Mouse (Mus musculus) embryonic fibroblast, embryonic 13.5 days (primary cell): ENCODE results near the gene Robo1. TPM values are rescaled to one million over a fixed set of nuclear protein-coding genes. Genes with fewer than 3 reads are reported as not detected.
"Not testable (repeated sequence)": the region's sequence is repeated elsewhere in the genome, so short reads cannot be mapped to it uniquely, and the experiment has no call there.

ENCODE experiments used
- H3K27ac ChIP-seq: 2 replicates; pipeline ENCODE4 v1.5.1; 2012; ENCODE audit warnings: low read length, control low read depth, inconsistent platforms; ENCODE audit not compliant: insufficient read depth
- H3K4me1 ChIP-seq: 2 replicates; pipeline ENCODE4 v1.6.1; 2011; ENCODE audit warnings: low read length; ENCODE audit not compliant: control insufficient read depth, insufficient read depth
- H3K4me3 ChIP-seq: 2 replicates; pipeline ENCODE4 v1.5.1; 2011; ENCODE audit warnings: mild to moderate bottlenecking, control low read depth, low read length; ENCODE audit not compliant: insufficient read depth
- CTCF ChIP-seq: IDR thresholded peaks from 2 replicates; pipeline ENCODE4 v1.5.1; 2011; ENCODE audit warnings: mild to moderate bottlenecking, control low read depth, low read length, moderate library complexity, borderline replicate concordance; ENCODE audit not compliant: insufficient read depth
- POLR2A ChIP-seq: IDR thresholded peaks from 2 replicates; pipeline ENCODE4 v1.6.1; 2011; ENCODE audit warnings: low read depth, mild to moderate bottlenecking, control low read depth, low read length, moderate library complexity
- polyA plus RNA-seq: library from polyadenylated mRNA; stranded (reverse); fragments of >200 nt; gene quantifications from 2 replicates; pipeline ENCODE4 v1.2.4, GENCODE M21; 2011; ENCODE audit warnings: low read depth; ENCODE audit not compliant: missing spikeins, insufficient read length

The Robo1 gene
- polyA plus RNA-seq, 1 experiment = 29.7 TPM

DNA sequence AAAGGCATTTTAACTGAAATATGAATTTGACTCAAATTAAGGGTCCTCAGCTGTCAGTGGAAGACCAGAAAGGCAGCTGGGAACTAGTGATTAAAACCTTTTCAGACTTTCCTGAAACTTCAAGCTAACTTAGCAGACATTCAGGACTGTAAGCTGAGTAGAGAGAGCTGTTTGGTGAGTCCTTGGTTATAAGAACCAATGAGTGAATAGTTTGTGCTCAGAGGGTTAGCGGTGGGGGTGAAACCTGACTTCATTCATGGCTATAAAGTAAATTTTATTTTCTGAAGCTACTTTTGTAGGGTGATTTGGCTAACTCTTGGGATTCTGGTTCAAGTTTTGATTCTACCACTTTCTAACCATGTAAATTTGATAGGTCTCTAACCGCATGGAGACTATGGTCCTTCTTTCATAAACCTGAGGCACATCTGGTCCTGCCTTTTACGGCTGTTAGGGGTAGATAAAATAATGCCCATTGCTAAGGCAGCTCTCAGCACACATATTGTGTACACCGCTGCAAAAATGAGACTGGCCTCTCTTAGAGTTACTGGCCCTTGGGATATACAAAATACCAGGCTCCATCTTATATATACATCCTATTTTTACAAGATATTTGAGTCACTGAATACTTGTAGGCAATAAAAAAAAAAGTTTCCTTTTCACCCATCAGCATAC, 225.9 kb downstream of the Robo1 start:
- no peak for TF ChIP-seq POLR2A
- no peak for TF ChIP-seq CTCF
- Histone ChIP-seq H3K4me1 (no peaks in the 10 kb centered on the region), H3K27ac (no peak overlapping the region), H3K4me3 (no peak overlapping the region)

GRCm38 (mm10) chr16:72538171-72538570, 230.1 kb downstream of the Robo1 start:
- Histone ChIP-seq H3K4me3 (no peak overlapping the region), H3K4me1 (no peaks in the 10 kb centered on the region), H3K27ac (no peak overlapping the region)
- TF ChIP-seq POLR2A (no peak), CTCF (no peak)

GRCm38 (mm10) chr16:72543928-72544327, 235.8 kb downstream of the Robo1 start:
- Histone ChIP-seq H3K4me1 (no peaks in the 10 kb centered on the region), H3K4me3 (no peak overlapping the region), H3K27ac (no peak overlapping the region)
- TF ChIP-seq CTCF (no peak), POLR2A (no peak)

DNA sequence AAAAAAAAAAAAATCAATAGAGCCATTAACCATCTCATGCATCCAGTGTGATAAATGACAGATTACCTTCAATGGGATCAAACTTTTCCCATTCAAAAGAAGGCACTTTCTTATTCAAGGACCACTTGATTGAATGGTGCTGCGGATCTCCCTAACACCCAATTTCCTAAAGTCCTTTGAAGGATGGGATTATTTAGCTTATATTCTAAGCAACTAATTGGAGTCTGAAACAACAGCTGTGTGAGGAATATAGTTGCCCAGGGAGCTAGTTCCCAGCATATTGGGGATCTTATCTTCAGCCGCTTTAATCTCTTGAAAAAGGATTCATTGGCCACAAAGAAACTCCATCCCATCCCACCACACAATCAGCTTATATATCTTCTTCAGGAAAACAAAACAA, 236.8 kb downstream of the Robo1 start:
- H3K27ac ChIP-seq = no peak overlapping the region
- no peak for TF ChIP-seq CTCF
- no peak for TF ChIP-seq POLR2A
- H3K4me3 ChIP-seq = no peak overlapping the region
- H3K4me1 ChIP-seq = no peaks in the 10 kb centered on the region

- Histone ChIP-seq H3K4me3 (no peak overlapping the region), H3K4me1 (no peaks in the 10 kb centered on the region), H3K27ac (no peak overlapping the region)
- TF ChIP-seq POLR2A (no peak), CTCF (no peak)
Measured at GRCm38 (mm10) chr16:72551672-72552243, 243.7 kb downstream of the Robo1 start.

DNA sequence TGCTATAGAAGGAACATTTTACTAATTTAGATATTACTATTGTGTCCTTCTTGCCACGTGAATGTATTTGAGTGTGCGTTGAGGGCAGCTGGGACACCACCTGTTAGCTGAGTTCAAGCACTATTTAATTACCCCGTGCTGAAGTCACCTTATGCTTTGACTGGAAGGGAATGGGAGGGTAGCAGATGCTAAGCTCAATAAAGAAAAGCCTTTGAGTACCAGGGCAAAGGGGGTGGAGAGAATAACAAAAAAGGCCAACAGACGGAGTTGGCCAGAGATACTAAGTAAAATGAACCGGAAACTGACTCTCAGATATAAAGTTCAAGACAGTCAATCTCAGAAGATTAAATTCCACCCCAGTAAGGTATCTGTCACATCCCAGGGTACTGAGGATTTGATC, 245.6 kb downstream of the Robo1 start:
- H3K4me3 ChIP-seq = no peak overlapping the region
- TF ChIP-seq POLR2A (no peak), CTCF (no peak)
- no peaks in the 10 kb centered on the region for H3K4me1 ChIP-seq
- H3K27ac ChIP-seq = no peak overlapping the region

GRCm38 (mm10) chr16:72562149-72562548, 254.0 kb downstream of the Robo1 start:
- not testable (repeated sequence) for H3K4me1 ChIP-seq, H3K4me3 ChIP-seq

GRCm38 (mm10) chr16:72563196-72563963, 255.3 kb downstream of the Robo1 start:
- H3K27ac ChIP-seq = no peak overlapping the region
- H3K4me1 ChIP-seq = no peaks in the 10 kb centered on the region
- H3K4me3 ChIP-seq = no peak overlapping the region
- TF ChIP-seq CTCF (no peak), POLR2A (no peak)

More at GRCm38 (mm10) chr16:72562149-72562548, 254.0 kb downstream of the Robo1 start:
- not testable (repeated sequence) for H3K27ac ChIP-seq

- H3K4me3 ChIP-seq = no peak overlapping the region
- no peak for TF ChIP-seq CTCF
- no peak for TF ChIP-seq POLR2A
Measured at GRCm38 (mm10) chr16:72575171-72575570, 267.1 kb downstream of the Robo1 start.

DNA sequence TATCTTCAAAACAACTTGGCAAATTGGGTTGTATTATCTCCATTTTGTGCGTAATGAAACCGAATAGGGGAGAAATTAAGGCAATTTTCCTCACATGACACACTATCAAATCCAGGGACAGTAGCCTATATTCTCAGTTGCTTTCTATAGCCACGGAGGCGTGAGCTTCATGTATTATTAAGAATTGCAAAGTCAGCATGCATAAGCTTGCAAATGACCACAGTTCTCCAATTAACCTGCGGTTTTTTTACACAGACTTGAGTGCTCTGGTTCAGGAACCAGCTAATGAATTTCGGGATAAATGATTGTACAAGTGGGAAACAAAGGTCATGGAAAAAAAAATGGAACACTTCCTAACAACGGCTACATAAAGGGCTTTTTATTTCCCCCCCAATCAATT, 268.9 kb downstream of the Robo1 start:
- no peak overlapping the region for H3K4me3 ChIP-seq
- TF ChIP-seq CTCF (no peak), POLR2A (no peak)
- no peaks in the 10 kb centered on the region for H3K4me1 ChIP-seq
- H3K27ac ChIP-seq = no peak overlapping the region

More at GRCm38 (mm10) chr16:72575171-72575570, 267.1 kb downstream of the Robo1 start:
- no peaks in the 10 kb centered on the region for H3K4me1 ChIP-seq
- H3K27ac ChIP-seq = no peak overlapping the region
